Mouse (Mus musculus) granulocyte monocyte progenitor cell, adult 5-6 weeks (primary cell): Measurements from ENCODE around the gene Hrh3. TPM values are rescaled to one million over a fixed set of nuclear protein-coding genes. Genes with fewer than 3 reads are reported as not detected.

Source experiments
- ATAC-seq: replicated peaks from 2 replicates; pipeline ENCODE4 v1.8.0; 2016; ENCODE audit warnings: mild to moderate bottlenecking, moderate TSS enrichment, inconsistent platforms; ENCODE audit not compliant: poor library complexity, severe bottlenecking
- total RNA-seq, 2 experiments: library from RNA; stranded (forward) in 1 of 2; stranded (reverse) in 1 of 2; fragments of 200-712, 200-1000 nt in 1 of 2; fragments of >200 nt in 1 of 2; fragmentation: Nextera tagmentation in 1 of 2; gene quantifications; 2 replicates each; pipeline ENCODE4 v1.2.3; 2014 to 2017

Hrh3 gene
- total RNA-seq (2014; fragmentation: Nextera tagmentation) (not detected in 2 replicates), total RNA-seq (2017) (not detected in 2 replicates)

DNA sequence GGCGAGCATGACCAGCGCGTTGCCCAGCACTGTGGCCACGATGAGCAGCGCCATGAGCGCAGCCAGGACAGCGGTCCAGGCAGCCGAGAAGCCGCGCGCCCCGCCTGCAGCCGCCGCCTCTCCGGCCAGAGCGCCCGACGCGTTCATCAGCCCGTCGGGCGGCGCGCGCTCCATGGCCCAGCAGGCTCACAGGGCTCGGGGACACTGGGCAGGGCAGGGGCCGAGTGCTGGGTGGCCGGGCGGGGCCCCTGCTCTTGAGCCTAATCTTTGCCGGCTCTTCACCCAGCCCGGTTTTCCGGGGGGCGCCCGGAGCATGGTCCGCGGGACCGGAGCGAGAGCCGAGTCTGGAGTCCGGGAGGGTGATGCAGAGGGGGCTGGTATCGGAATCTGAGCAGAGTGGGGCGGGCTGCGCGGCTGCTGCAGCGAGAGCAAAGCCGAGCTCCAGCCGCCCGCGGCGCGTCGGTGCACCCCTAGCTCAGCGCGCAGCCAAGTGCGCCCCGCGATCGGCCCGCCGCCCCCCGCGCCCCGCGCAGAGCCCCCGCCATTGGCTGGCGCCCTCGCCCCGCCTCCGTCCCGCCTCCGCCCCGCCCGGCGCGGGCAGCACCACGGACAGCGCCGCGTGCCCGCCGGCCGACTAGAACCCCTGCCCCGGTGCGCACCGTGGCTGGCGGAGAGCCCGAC, at the start of gene Hrh3:
Gene Hrh3, minus strand, starts transcription at position 511 of the 681 bp plus-strand sequence.
- peak; percentile 73 for ATAC-seq

DNA sequence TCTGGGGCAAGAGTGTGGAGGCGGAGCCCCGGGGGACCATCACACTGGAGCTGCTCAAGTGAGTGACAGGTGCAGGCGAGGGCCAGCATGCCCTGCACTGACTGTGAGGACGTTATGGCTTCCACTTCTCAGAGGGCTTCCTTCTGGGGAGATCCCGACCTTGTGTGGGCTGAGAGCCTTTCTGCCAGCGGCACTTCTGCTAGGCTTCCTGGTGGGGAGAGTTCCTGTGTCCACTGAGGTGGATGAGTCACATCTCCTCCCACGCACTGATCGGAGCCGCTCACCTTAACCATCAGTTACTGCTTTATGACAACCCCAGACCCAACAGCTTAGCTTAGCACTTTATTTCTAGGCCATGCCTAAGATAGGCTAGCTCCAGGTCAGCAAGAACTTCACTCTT, 44.3 kb upstream of the Hrh3 start:
- no peak for ATAC-seq

DNA sequence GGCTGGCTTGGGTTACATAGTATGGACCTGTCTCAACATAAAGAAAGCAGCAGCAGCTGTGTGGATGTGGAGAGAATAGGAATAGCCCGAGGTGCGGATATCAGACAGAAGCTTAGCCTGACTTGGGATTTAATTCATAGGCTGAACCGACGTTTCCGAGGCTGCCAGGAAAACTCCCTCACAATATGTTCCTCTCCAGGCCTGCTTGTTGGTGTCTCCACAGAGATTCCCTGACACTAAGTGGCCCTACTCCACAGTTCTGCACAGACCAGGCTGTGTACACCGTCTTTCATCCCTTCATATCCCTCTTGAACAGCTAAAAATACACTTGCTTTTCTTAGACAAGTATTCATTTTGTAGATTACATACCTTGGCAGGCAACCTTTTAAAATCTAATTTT, 43.1 kb upstream of the Hrh3 start:
- no peak for ATAC-seq

- no peak for ATAC-seq
These were observed 41.8 kb upstream of the Hrh3 start for GRCm38 (mm10) chr2:180146091-180146490.

- ATAC-seq = no peak
These were observed 31.1 kb upstream of the Hrh3 start for GRCm38 (mm10) chr2:180135414-180135813.

GRCm38 (mm10) chr2:180133911-180134310, 29.6 kb upstream of the Hrh3 start:
- ATAC-seq = peak; percentile 80

GRCm38 (mm10) chr2:180133231-180133630, 28.9 kb upstream of the Hrh3 start:
- ATAC-seq = no peak

GRCm38 (mm10) chr2:180127675-180128074, 23.4 kb upstream of the Hrh3 start:
- ATAC-seq = peak; percentile 86

DNA sequence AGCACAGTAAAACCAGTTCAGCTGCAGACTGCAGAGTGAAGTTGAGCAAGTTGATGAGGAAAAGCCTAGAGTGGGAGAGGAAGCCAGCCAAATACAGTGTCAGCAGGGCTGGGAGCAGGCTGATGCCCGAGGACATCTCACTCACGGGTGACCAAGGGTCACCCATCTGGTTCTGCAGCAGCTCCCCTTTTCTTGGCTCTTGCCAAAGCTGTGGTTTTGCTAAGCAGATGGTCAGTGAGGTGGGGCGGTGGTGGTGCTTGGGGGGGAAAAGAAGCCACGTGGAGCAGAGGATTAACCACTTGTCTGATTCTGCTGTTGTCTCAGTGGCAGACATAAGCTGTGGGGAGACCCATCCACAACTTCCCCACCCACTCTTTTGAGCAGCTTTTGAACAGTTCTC, 21.9 kb upstream of the Hrh3 start:
- peak; percentile 74 for ATAC-seq

GRCm38 (mm10) chr2:180124192-180124591, 19.9 kb upstream of the Hrh3 start:
- ATAC-seq = no peak

DNA sequence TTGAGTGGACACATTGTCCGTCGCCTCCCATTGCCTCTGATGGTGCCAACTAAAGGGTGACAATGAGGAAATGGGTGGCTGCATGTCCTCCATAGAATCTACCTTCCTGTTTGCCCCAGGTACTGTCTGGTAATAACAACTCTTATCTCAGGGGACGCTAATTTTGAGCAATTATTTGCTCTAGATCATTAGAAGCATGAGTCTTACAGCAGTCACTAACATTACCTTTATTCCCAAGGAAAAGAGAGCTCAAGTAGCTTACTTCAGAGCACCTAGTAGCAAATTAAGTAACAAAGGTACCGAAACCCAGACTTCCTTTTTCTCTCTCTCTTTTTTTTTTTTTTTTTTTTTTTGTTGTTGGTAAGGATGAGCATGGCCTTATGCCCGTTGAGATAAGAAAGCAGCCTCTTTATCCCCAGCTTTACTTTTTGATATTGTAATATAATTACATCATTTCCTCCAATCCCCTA, 16.0 kb upstream of the Hrh3 start:
- peak; percentile 23 for ATAC-seq

GRCm38 (mm10) chr2:180119439-180120291, 15.4 kb upstream of the Hrh3 start:
- ATAC-seq = no peak

GRCm38 (mm10) chr2:180118661-180119438, 14.6 kb upstream of the Hrh3 start, which contains the start of gene Osbpl2:
TSS of gene Osbpl2 (plus strand) at chr2:180119306.
- ATAC-seq = peak; percentile 83

GRCm38 (mm10) chr2:180117485-180118194, 13.4 kb upstream of the Hrh3 start:
- ATAC-seq = 0 out of 2 replicates have a peak, but pooled peaks have one; percentile 7

DNA sequence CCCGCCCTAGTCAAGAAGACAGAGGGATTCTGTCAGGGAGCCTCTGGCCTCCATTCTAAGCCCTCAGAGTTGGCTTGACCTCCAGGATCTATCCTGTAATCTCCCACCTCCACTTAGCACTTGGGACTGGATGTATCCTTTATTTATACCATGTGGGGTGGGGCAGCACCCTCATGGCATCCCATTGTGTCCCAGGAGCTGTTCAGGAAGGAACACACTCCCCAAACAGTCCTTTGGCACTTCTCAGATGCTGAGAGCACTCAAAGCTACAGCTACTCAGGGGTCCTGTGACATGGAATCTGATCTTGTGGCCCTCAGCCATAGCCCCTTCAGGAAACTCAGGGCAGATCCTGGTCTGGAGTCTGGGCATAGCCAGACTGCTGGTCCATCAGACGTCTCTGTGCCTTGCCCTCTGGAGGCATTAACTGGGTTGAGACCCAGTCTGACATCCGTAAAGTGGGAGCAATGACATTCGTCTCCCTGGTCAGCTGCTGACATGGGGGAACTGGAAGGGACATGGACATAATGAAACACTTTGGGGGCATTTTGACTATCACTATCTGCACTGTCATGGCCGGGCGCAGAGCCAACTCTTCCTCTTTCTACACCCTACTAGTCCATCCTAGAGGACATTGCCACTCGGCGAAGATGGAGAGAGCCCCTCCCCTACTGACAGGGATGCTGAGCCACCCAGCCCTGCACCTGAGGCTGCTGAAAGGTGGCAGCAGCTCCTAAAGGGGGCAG, 12.6 kb upstream of the Hrh3 start:
- ATAC-seq = no peak

DNA sequence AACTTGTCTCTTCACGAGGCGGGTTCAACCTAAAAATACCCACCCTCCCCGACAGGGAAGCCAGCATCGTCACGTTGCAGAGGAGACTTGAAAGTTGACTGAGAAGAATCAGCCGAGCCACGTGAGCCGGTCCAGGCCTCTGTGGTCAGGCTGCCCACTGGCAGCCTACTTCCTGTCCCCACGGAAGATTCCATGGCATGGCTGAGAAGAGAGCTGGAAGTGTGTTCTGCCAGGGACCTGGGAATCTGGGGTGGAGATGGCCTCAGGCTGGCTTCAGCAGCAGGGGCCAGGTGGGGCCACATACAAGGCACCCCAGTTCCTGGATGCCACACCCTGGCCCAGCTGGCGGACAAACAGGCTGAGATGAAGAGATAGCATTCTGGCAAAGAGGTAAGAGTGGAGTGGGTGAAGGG, 11.8 kb upstream of the Hrh3 start:
- ATAC-seq = no peak

DNA sequence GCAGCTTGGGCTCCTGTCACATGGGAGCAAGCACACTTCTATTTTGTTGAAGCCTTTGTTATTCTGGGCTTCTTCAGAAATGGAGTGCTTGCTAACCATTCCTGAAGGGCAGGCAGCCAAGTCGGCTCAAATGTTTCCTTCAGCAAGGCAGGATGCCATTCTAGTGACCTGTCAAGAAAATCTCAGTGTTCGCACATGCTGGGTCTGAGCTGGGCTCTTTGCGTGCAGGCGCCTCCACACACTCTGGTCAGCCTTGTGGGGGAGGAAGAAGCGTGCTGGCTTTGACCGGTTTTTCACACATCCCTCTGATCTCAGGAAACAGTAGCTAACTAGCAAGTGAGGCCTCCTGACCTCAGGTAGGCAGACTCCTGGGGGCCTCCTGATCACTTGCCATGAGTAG, 11.0 kb upstream of the Hrh3 start:
- no peak for ATAC-seq

- no peak for ATAC-seq
These were observed 9.9 kb upstream of the Hrh3 start for GRCm38 (mm10) chr2:180113909-180114890.
